Mouse (Mus musculus): ENCODE results near the gene B3glct. TPM values are rescaled to one million over a fixed set of nuclear protein-coding genes. Genes with fewer than 3 reads are reported as not detected.
A peak's percentile ranks its signal among the peaks of the same experiment; 100 is the strongest.

B3glct gene
- polyA plus RNA-seq, 1 experiment from 2014 or later = 21.9 TPM

DNA sequence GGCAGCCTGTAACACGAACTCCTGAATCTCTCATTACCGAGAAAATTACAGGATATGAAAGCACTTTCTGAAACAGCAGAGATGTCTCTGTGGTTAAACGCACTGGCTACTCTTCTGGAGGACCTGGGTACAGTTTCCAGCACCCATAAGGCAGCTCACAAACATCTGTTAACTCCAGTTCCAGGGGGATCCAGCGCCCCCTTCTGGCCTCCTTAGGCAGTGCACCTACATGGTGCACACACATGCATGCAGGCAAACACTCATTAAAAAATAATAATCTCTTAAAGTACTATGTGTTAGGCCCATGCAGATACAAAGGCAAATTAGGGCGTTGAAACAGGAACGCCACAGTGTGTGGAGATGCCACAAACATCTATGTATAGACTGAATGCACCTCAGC lies 16.6 kb upstream of the B3glct start:
- Histone ChIP-seq H3K4me3 (ENCODE audit: low read length) (no peak overlapping the region), H3K9me3 (ENCODE audit: control insufficient read depth, low read length) (no peaks in the 10 kb centered on the region), H3K36me3 (ENCODE audit: control insufficient read depth, insufficient read depth, low read length) (no peaks in the 10 kb centered on the region), H3K27me3 (ENCODE audit: control insufficient read depth, insufficient read depth, low read length) (no peaks in the 10 kb centered on the region), H3K4me2 (replicated peaks; ENCODE audit: low read depth, low read length) (no peak overlapping the region), H3K9ac (ENCODE audit: low read depth, low read length) (no peak overlapping the region), H3K27ac (ENCODE audit: low read depth, low read length) (no peak overlapping the region), H3K4me1 (ENCODE audit: control insufficient read depth, insufficient read depth, low read length) (no peaks in the 10 kb centered on the region)
- ATAC-seq (ENCODE audit: low FRiP score, low TSS enrichment) = no peak
- 89% methylated on average over 6 of the region's 6 CpGs for WGBS

DNA sequence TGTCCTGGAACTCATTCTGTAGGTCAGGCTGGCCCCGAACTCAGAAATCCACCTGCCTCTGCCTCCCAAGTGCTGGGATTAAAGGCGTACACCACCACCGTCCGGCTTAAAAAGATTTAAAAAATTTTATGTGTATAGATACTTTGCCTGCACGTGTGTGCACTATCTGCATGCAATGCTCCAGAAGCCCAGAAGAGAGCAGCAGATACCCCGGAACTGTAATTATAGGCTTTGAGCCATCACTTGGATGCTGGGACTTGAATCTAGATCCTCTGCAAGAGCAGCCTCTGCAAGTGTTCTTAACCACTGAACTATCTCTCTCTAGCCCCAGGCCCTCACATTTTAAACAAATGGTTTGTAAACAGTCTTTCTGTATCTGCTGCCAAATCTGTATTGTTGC lies 15.1 kb upstream of the B3glct start:
- Histone ChIP-seq H3K36me3 (ENCODE audit: control insufficient read depth, insufficient read depth, low read length) (no peaks in the 10 kb centered on the region), H3K9me3 (ENCODE audit: control insufficient read depth, low read length) (no peaks in the 10 kb centered on the region), H3K4me3 (ENCODE audit: low read length) (no peak overlapping the region), H3K27me3 (ENCODE audit: control insufficient read depth, insufficient read depth, low read length) (no peaks in the 10 kb centered on the region), H3K27ac (ENCODE audit: low read depth, low read length) (no peak overlapping the region), H3K4me2 (replicated peaks; ENCODE audit: low read depth, low read length) (no peak overlapping the region), H3K9ac (ENCODE audit: low read depth, low read length) (no peak overlapping the region), H3K4me1 (ENCODE audit: control insufficient read depth, insufficient read depth, low read length) (no peaks in the 10 kb centered on the region)
- 91% methylated on average over 6 of the region's 6 CpGs for WGBS
- no peak for ATAC-seq (ENCODE audit: low FRiP score, low TSS enrichment)

DNA sequence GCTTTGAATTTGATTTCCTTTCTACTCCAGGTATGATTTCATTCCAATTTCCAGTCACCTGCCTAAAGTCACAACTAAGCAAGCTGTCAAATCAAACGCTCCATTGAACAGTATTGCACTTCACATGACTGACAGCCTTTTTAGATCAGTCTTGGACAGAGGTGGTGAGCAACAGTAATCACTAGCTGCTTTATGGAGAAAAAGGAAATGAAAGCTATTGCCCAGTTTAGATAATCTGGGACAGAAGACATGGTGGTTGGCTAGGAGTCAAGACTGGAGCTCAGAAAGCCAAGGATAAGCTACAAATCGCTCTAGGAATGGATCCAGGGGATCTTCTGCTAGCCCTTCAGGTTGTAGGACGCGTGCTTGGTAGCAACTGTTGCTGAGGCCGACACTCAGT lies 14.6 kb upstream of the B3glct start:
- no peak overlapping the region for H3K4me2 ChIP-seq (replicated peaks; ENCODE audit: low read depth, low read length)
- 84% methylated on average over 5 of the region's 5 CpGs for WGBS
- H3K36me3 ChIP-seq (ENCODE audit: control insufficient read depth, insufficient read depth, low read length) = no peaks in the 10 kb centered on the region
- no peaks in the 10 kb centered on the region for H3K4me1 ChIP-seq (ENCODE audit: control insufficient read depth, insufficient read depth, low read length)
- H3K9ac ChIP-seq (ENCODE audit: low read depth, low read length) = no peak overlapping the region
- H3K27me3 ChIP-seq (ENCODE audit: control insufficient read depth, insufficient read depth, low read length) = no peaks in the 10 kb centered on the region
- H3K4me3 ChIP-seq (ENCODE audit: low read length) = no peak overlapping the region
- ATAC-seq (ENCODE audit: low FRiP score, low TSS enrichment) = no peak
- no peak overlapping the region for H3K27ac ChIP-seq (ENCODE audit: low read depth, low read length)
- H3K9me3 ChIP-seq (ENCODE audit: control insufficient read depth, low read length) = no peaks in the 10 kb centered on the region

DNA sequence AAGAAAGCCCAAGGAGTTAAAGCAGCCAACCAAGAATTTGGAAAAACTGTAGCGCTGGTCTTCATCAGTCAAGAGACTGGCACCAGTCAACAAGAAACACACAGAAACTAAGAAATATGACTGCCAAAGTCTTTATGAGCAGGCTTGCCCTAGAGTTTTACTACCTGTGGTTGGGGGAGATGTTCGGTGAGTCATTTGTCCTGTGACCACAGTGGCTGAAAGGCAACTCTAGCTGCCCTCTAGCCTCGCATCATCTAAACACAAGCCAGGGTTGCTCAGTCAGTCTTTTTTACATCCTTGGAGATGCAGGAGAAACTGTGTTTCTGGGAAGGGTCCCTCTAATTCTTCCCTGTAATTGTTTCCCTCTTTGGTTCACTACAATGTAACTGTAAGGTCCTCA lies 834 bp upstream of the B3glct start:
- no peak overlapping the region for H3K4me2 ChIP-seq (replicated peaks; ENCODE audit: low read depth, low read length)
- 83% methylated on average over 3 of the region's 3 CpGs for WGBS
- H3K4me1 ChIP-seq (ENCODE audit: control insufficient read depth, insufficient read depth, low read length) = peaks cover 9% of the 10 kb centered on the region; the same call in 1 of the 2 replicates
- H3K9me3 ChIP-seq (ENCODE audit: control insufficient read depth, low read length) = no peaks in the 10 kb centered on the region
- no peak overlapping the region for H3K9ac ChIP-seq (ENCODE audit: low read depth, low read length)
- H3K27me3 ChIP-seq (ENCODE audit: control insufficient read depth, insufficient read depth, low read length) = no peaks in the 10 kb centered on the region
- no peak overlapping the region for H3K27ac ChIP-seq (ENCODE audit: low read depth, low read length)
- no peaks in the 10 kb centered on the region for H3K36me3 ChIP-seq (ENCODE audit: control insufficient read depth, insufficient read depth, low read length)
- no peak for ATAC-seq (ENCODE audit: low FRiP score, low TSS enrichment)
- H3K4me3 ChIP-seq (ENCODE audit: low read length) = no peak overlapping the region

DNA sequence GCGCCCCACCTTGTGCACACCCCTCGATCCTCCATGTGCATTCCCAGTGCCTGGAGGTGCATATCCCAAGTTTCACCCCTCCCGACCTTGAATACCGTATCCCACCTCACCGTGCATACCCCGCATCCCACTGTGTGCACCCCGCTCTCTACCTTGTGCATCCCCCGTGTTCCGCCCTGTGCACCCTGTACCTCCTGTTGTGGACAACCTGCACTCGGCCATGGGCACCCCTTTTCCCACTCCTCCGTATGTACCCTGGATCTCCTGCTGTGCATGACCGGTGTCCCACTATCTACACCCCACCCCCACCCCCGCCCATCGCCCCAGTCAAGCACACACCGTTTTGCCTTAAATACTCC lies 939 bp downstream of the B3glct start:
- under 1% methylated on average over 15 of the region's 15 CpGs for WGBS
- Histone ChIP-seq H3K27ac (ENCODE audit: low read depth, low read length) (no peak overlapping the region), H3K4me2 (replicated peaks; ENCODE audit: low read depth, low read length) (peak overlapping the region; percentile 97), H3K4me3 (ENCODE audit: low read length) (peak overlapping the region; percentile 80), H3K9me3 (ENCODE audit: control insufficient read depth, low read length) (no peaks in the 10 kb centered on the region), H3K36me3 (ENCODE audit: control insufficient read depth, insufficient read depth, low read length) (no peaks in the 10 kb centered on the region), H3K9ac (ENCODE audit: low read depth, low read length) (peak overlapping the region; percentile 91), H3K4me1 (ENCODE audit: control insufficient read depth, insufficient read depth, low read length) (peaks cover 9% of the 10 kb centered on the region; the same call in 1 of the 2 replicates), H3K27me3 (ENCODE audit: control insufficient read depth, insufficient read depth, low read length) (no peaks in the 10 kb centered on the region)
- ATAC-seq (ENCODE audit: low FRiP score, low TSS enrichment) = peak; percentile 64

DNA sequence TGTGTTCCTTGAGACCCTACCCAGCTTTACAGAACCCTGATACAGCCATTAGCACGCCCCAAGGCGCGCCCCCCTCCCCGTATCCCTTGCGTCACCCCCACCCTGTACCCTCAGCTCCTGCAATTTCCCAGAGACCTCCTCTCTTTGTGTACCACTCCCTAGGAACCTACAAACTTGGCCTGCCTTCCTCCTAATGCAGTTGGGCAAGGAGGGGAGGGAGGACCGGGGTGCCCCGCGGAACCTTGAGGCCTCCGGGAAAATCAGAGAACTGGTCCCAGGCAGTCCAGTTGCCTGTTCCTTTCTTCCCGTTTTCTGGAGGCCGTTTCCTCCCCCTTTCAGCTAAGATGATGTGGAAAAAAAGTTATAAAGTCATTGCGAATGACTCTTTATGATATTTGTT lies 1.3 kb downstream of the B3glct start:
- peaks cover 9% of the 10 kb centered on the region; the same call in 1 of the 2 replicates for H3K4me1 ChIP-seq (ENCODE audit: control insufficient read depth, insufficient read depth, low read length)
- peak overlapping the region; percentile 91; the same call in 1 of the 2 replicates for H3K9ac ChIP-seq (ENCODE audit: low read depth, low read length)
- peak overlapping the region; percentile 97 for H3K4me2 ChIP-seq (replicated peaks; ENCODE audit: low read depth, low read length)
- no peaks in the 10 kb centered on the region for H3K36me3 ChIP-seq (ENCODE audit: control insufficient read depth, insufficient read depth, low read length)
- ATAC-seq (ENCODE audit: low FRiP score, low TSS enrichment) = peak; percentile 4; the same call in 1 of the 2 replicates
- WGBS = 13% methylated on average over 12 of the region's 12 CpGs
- H3K4me3 ChIP-seq (ENCODE audit: low read length) = peak overlapping the region; percentile 80
- no peaks in the 10 kb centered on the region for H3K9me3 ChIP-seq (ENCODE audit: control insufficient read depth, low read length)
- H3K27ac ChIP-seq (ENCODE audit: low read depth, low read length) = no peak overlapping the region
- no peaks in the 10 kb centered on the region for H3K27me3 ChIP-seq (ENCODE audit: control insufficient read depth, insufficient read depth, low read length)

DNA sequence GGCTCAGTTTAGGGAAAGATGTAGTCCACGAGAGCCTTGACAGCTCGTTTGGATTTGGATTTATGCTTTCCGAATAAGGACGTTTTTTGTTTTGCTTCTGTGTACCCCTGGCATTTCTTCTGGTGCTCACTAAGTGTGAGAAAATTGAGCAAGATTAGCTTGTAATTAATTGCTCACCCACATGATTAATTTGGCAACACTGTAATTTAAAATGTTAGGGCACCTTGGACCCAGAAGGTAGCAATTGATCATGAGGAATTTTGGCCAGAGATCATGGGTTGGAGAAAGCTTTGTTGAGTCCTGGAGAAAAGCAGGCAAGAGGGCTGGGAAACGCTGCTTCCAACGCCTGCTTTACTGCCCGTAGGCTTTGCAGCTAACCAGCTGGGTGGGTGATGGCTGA lies 1.9 kb downstream of the B3glct start:
- no peaks in the 10 kb centered on the region for H3K36me3 ChIP-seq (ENCODE audit: control insufficient read depth, insufficient read depth, low read length)
- no peaks in the 10 kb centered on the region for H3K9me3 ChIP-seq (ENCODE audit: control insufficient read depth, low read length)
- peak overlapping the region; percentile 80; the same call in 1 of the 2 replicates for H3K4me3 ChIP-seq (ENCODE audit: low read length)
- H3K4me1 ChIP-seq (ENCODE audit: control insufficient read depth, insufficient read depth, low read length) = peaks cover 9% of the 10 kb centered on the region; the same call in 1 of the 2 replicates
- H3K27ac ChIP-seq (ENCODE audit: low read depth, low read length) = no peak overlapping the region
- ATAC-seq (ENCODE audit: low FRiP score, low TSS enrichment) = no peak
- H3K4me2 ChIP-seq (replicated peaks; ENCODE audit: low read depth, low read length) = no peak overlapping the region; the same call in 1 of the 2 replicates
- no peaks in the 10 kb centered on the region for H3K27me3 ChIP-seq (ENCODE audit: control insufficient read depth, insufficient read depth, low read length)
- 47% methylated on average over 7 of the region's 7 CpGs for WGBS
- no peak overlapping the region for H3K9ac ChIP-seq (ENCODE audit: low read depth, low read length)

DNA sequence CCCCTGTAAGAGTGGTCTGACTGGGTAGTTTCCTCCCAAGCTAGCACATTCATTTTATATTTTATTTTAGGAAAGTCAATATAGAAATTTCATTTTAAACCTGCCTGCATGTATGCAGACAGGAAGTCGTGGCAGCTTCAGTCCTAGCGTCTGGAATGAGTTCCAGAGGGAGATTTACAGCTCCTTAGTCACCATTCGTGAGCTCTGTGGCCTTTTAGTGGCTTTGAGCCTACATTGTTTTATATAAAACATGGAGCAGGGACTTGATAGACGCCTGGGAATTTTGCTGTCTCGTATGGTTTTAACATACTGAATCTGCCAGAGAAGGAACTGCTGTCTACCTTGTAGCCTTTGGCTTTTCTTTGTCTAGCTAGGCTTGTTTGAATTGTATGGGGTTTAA lies 2.9 kb downstream of the B3glct start:
- Histone ChIP-seq H3K27ac (ENCODE audit: low read depth, low read length) (no peak overlapping the region), H3K4me2 (replicated peaks; ENCODE audit: low read depth, low read length) (no peak overlapping the region), H3K4me1 (ENCODE audit: control insufficient read depth, insufficient read depth, low read length) (peaks cover 9% of the 10 kb centered on the region; the same call in 1 of the 2 replicates), H3K27me3 (ENCODE audit: control insufficient read depth, insufficient read depth, low read length) (no peaks in the 10 kb centered on the region), H3K36me3 (ENCODE audit: control insufficient read depth, insufficient read depth, low read length) (no peaks in the 10 kb centered on the region), H3K9ac (ENCODE audit: low read depth, low read length) (no peak overlapping the region), H3K4me3 (ENCODE audit: low read length) (no peak overlapping the region), H3K9me3 (ENCODE audit: control insufficient read depth, low read length) (no peaks in the 10 kb centered on the region)
- no peak for ATAC-seq (ENCODE audit: low FRiP score, low TSS enrichment)
- 45% methylated on average over 5 of the region's 5 CpGs for WGBS

DNA sequence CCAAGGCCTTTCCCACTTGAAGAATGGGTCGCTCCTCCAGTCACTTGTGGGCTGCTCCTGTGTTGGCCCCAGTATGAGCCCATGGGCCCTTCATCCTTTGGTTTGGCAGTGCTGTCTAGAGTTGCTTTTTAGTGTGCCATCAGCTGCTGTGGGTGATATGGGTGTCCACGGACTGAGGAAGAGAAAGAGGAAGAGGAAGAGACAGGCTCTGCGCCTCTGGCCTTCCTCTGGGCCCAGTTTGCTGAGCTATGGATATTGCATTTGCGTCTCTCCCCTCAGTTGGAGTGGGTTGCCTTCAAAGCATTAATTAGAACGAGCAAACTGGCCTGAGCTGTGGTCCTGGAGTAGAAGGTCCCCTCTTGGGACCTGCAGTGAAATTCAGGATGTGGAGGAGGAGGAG lies 11.8 kb downstream of the B3glct start:
- H3K9ac ChIP-seq (ENCODE audit: low read depth, low read length) = no peak overlapping the region
- H3K4me1 ChIP-seq (ENCODE audit: control insufficient read depth, insufficient read depth, low read length) = peaks cover 4% of the 10 kb centered on the region; the same call in 1 of the 2 replicates
- H3K9me3 ChIP-seq (ENCODE audit: control insufficient read depth, low read length) = no peaks in the 10 kb centered on the region
- H3K36me3 ChIP-seq (ENCODE audit: control insufficient read depth, insufficient read depth, low read length) = no peaks in the 10 kb centered on the region
- 67% methylated on average over 5 of the region's 5 CpGs for WGBS
- ATAC-seq (ENCODE audit: low FRiP score, low TSS enrichment) = no peak
- H3K4me2 ChIP-seq (replicated peaks; ENCODE audit: low read depth, low read length) = no peak overlapping the region
- H3K4me3 ChIP-seq (ENCODE audit: low read length) = no peak overlapping the region
- H3K27me3 ChIP-seq (ENCODE audit: control insufficient read depth, insufficient read depth, low read length) = no peaks in the 10 kb centered on the region
- H3K27ac ChIP-seq (ENCODE audit: low read depth, low read length) = no peak overlapping the region
